Mouse (Mus musculus) neutrophil, adult 65 days (primary cell): ENCODE data around the gene Med21. TPM values are rescaled to one million over a fixed set of nuclear protein-coding genes. Genes with fewer than 3 reads are reported as not detected.

Experiments used
- total RNA-seq: library from RNA; stranded (reverse); gene quantifications from 2 replicates; pipeline ENCODE4 v1.2.4, GENCODE M21; 2023

Gene Med21
- total RNA-seq: 30.9 and 31.5 TPM in 2 replicates

GRCm38 (mm10) chr6:146642276-146643183, at the start of gene Med21, which contains the start of gene Tm7sf3:
Gene Med21, plus strand, starts transcription at chr6:146642547.
Gene Tm7sf3, minus strand, starts transcription at chr6:146642824.

Other genes with a start within 250 kb of the Med21 start
- 59.1 and 85.9 TPM in 2 replicates for gene Itpr2, start 140.3 kb upstream of the Med21 start, total RNA-seq
- gene Fgfr1op2, start 65.3 kb upstream of the Med21 start, total RNA-seq: 81.9 and 96.3 TPM in 2 replicates
- 38.4 and 44.4 TPM in 2 replicates for gene Ints13, start 64.7 kb upstream of the Med21 start, total RNA-seq
- gene Tm7sf3, start 277 bp downstream of the Med21 start, total RNA-seq: 18.6 and 21.5 TPM in 2 replicates
- gene Stk38l, start 82.4 kb downstream of the Med21 start, total RNA-seq: 10.5 and 11.1 TPM in 2 replicates
- gene Arntl2, start 153.5 kb downstream of the Med21 start, total RNA-seq: not detected in 2 replicates
- gene Smco2, start 207.6 kb downstream of the Med21 start, total RNA-seq: not detected in 2 replicates
- gene Ppfibp1, start 245.9 kb downstream of the Med21 start, total RNA-seq: 2.2 and 6.7 TPM in 2 replicates